Mouse (Mus musculus) layer of hippocampus, postnatal 10 days (tissue): ENCODE measurements around the gene Fn1. TPM values are rescaled to one million over a fixed set of nuclear protein-coding genes. Genes with fewer than 3 reads are reported as not detected.
A peak's percentile ranks its signal among the peaks of the same experiment; 100 is the strongest.

Experiments used
- DNase-seq, 2 experiments: peaks; one replicate each; pipeline ENCODE4 v3.0.0; 2021; ENCODE audit warnings: low spot score in 2 of 2
- long read RNA-seq: library from polyadenylated mRNA; stranded (forward); transcript quantifications from one replicate; pipeline ENCODE4 v2.0.0, GENCODE M21; 2023
- total RNA-seq, 2 experiments: library from RNA; stranded (reverse); gene quantifications; 2 replicates each; pipeline ENCODE4 v1.2.3; 2021

Fn1 gene
- 100 to 1,000 TPM; 130 to 131 TPM for total RNA-seq
- long read RNA-seq, full-length matches to known transcripts: 1 of 22 reads
- long read RNA-seq, partial matches to known transcripts: 13 of 22 reads
- long read RNA-seq, other reads (novel, unspliced or antisense): 8 of 22 reads

DNA sequence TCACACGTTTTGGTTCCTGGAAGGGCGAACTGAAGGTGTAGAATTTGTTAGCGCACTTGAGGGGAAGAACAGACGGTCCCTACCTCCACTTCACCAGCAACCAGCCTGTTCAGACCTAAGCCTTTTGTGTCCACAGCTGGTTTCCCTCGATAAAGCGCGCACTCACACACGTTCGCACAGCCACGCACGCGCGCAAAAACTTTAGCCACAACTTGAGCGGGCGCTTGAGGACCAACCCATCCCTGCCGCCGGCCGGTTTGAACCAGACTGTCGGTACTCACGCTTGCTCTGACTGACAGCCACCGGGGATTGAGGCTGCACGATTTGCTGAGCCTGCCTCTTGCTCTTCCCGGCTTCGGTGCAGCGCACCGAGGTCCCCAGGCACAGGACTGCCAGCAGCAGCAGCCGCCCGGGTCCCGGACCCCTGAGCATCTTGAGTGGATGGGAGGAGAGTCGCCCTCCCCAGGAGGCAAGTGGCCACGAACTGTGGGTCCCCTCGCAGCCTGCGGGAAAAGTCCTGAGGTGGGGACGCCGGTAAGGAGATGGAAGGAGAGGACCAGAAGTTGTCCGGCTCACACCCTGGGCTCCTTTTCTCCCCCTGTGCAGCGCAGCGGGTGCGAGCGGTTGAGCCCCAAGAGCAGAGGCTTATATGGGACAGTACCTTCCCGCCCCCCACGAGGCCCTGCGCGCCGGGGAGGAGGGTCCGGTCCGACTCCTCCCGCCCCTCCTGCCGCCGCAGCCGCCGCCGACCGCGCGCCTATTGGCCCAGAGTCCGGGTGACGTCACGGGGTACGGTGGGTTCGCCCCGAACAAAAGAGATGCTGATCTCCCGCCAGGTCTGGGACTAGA is at the start of gene Fn1:
TSS of gene Fn1 (minus strand) at position 650 of the 849 bp plus-strand sequence.
- peak; percentile 62 to 76 for DNase-seq

DNA sequence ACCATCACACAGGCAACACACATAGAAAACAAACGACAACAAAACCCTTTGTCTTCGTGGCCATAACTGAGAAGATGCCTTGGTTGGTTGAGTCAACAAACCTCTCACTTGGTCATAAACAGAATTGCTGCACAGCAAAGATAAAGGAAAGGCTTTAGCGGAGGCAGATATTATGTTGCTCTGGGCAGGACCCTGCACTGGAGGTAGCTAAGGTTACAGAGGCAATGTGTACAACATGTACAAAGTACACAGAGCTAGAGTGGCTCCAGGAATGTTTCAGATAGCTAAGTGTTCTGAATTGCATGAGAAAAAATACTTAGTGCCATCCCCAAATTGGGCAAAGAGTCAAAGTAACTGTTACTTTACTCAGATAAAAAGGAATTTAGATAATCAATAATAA is 43.1 kb upstream of the Fn1 start:
- no peak for DNase-seq

DNA sequence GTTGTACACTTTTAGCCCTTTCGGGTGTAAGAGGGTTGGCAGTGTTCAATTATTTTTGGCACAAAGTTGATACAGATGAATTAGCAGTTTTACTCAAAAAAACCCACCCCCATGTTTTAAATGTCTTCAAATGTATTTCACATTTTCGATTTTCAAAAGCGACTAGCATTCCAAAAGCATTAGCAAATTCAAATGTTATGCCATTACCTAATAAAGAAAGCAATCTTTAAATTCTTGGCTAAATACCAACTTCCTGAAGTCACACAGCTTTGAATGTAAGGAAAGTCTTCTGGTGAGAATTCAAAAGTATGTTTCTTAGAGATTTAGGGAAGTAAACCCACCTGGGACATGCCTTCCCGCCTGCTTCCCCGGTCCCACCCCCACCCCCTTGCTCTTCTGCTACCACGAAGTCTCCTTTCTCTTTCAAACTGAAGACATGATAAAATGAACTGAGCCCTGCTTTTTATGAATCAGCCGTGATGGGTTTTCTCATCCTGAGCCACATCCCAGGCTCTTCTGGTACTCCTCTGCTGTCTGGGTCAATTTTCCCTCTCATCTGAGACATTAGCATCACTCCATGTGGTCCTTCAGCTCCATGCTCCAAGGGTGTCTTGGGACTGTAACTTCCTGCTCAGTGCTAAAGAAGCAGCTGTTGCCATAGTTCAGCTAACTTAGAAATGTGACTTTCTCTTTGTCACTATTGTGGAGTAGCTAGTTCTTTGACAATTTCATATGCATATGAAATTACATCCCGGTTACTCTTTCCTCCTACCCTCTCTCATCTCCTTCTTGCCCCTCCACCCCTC is 38.7 kb upstream of the Fn1 start:
- DNase-seq: no peak

GRCm38 (mm10) chr1:71688926-71689303 is 35.9 kb upstream of the Fn1 start:
- no peak for DNase-seq

- DNase-seq: no peak
Observed at GRCm38 (mm10) chr1:71688272-71688925, 35.4 kb upstream of the Fn1 start.

- no peak for DNase-seq
Observed at GRCm38 (mm10) chr1:71686791-71687190, 33.8 kb upstream of the Fn1 start.

DNA sequence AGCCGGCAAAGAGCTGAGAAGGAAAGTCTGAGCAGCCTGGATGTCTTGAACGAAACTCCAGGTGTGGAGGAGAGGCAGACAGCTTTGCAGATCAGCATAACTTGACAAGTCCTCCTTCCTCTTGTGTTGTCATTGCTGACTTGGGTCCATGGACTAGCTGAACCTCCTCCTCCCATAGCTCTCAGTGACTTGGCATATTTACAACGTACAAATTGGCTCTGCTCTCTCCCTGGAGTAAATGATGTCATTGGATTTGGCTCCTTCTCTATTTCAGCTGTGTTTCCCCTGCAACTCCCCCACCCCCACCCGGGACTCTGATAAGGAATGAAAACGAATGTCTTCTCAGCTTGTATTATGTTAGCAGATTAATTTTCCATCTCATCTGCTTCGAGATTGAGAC is 30.7 kb upstream of the Fn1 start:
- no peak for DNase-seq

- no peak for DNase-seq
Observed at GRCm38 (mm10) chr1:71682194-71682715, 29.3 kb upstream of the Fn1 start.

DNA sequence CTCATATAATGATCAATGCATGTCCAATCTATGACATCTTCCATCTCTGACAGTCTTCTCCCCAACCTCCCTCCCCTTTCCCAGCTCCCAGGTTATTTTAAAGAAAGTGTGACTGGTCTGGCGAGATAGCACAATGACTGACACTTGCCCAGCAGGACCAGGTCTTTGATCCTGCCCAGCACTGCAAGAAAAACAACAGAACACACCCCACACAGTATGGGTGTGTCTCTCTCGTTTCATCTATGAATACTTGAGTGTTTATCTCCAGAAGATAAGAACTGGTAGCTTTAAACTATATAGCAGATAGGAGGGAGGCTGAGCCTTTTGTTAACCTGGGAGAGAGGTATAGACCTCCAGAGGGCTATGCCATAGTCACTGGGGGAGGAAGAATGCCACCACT is 28.3 kb upstream of the Fn1 start:
- no peak for DNase-seq

DNA sequence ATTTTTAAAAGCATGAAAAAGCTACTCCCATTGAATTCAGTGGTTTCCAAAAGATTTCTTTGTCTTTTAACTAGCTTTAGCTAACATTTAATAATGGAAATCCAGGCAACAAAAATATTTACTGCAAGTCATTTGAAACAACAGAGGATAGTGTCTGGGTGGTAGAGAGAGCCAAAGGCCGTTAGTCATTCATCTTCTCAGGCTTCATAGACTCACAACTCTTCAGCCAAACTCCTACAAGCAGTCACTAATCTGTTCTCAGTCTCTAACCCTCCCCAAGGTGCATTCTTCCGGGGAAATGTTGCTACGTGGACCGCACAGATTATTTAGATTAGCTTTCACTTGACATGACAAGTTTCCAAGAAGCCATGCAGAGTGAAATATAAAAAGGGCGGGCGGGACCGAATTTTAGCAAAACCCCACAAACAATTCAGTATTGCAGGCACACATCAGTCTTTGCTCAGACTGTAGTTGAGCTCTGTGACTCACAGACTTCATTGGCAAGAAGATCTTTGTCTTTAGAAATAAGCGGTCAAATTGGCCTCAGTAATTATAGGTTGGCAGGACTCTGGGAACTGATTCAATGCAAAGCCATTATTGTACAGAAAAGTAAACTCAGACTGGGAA is 27.2 kb upstream of the Fn1 start:
- DNase-seq: no peak

- no peak for DNase-seq
Observed at GRCm38 (mm10) chr1:71675420-71675819, 22.4 kb upstream of the Fn1 start.

DNA sequence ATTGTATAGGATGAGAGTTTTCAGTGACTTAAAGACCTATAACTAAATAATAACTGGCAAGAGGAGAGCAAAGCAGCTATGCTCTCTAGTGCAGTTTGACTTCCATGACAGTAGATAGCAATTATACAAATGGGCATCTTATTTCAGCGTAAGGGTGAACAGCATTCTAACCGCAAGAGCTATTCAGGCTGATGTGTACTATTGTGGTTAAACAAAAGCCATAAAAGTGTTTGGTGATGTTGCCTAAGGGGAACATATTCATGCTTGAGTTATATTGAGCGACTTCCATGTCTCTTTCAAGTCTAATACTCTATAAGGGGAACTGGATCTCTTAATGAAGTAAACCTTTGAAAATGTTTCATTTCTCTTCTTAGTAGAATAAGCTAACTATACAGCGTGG is 21.3 kb upstream of the Fn1 start:
- no peak for DNase-seq

DNA sequence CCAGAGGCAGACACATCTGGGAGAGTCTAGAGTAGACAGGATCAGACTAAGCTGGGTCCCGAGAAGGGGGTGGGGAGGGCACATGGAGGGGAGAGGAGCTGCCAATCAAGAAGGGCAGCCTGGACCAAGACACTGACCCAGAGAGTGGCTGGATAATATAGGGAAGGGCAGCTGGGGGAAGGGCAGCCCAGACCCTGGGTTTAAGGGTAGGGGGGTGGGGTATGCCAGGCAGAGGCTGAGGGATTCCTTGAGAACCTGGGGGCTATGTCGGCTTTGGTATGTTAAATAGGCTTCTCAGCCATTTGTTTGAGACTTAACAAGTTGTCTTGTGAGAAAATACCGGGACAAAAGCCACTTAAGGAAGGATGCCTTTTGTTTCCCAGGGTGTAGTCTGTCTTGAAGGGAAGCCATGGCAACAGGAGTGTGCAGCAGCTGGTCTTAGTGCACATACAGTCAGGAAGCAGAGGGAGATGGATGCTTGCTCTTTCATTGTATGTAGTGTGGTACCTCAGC is 20.5 kb upstream of the Fn1 start:
- no peak for DNase-seq

DNA sequence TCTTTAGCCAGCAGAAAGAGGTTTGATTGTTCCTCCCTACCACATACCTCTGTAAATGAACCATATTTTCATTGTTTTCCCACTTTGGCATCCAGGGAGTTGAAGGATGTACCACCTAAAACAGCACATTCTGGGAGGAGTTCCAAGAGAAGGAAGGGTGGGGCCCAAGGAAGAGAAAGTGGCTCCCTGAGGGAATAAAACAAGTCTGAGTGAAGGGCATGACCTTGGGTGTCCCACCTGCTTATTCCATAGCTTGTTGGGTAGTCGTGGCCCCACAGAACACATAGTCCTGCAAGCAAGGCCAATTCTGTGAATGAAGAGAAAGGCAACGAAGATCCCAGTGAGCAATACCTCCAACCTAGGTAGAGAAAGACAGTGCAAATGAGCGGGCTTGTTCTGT is 19.3 kb upstream of the Fn1 start:
- no peak for DNase-seq

- DNase-seq: no peak
Observed at GRCm38 (mm10) chr1:71663242-71663641, 10.2 kb upstream of the Fn1 start.

DNA sequence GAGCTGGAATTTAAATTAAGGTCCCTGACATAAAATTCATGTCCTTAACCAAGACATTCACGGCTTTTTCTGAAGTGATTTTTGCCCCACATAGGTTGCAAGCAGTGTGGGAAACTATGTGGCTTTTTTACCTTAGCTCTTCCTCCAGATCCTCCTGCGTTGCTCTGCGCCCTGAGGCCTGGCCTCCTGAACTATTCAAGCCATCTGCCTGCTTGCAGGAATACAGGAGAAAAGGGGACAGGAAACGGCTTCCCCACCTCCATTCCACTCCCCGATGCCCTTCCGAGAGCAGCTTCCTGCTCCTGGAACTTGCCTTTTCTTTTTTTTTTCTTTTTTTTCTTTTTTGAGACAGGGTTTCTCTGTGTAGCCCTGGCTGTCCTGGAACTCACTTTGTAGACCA is 5.6 kb upstream of the Fn1 start:
- no peak for DNase-seq

DNA sequence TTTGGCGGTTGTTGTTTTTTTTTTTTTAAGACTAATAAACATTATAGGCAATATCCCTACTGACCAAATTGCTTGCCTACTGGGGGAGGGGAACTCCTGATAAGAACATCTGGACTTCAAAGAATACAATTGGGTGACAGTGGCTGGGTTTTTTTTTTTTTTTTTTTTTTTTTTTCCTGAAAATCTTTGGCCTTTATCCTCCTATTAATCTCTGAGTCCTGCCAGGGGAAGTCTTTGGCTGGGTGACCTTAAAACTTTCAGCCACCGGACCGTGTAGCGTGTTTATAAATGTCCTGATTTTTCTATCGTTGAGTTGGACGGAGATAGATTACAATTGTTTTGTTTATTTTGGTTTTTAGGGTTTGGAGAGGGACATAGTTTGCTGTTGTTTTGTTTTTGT is 3.3 kb upstream of the Fn1 start:
- DNase-seq: no peak

GRCm38 (mm10) chr1:71654221-71654620 is 1.2 kb upstream of the Fn1 start:
- no peak for DNase-seq

- DNase-seq: no peak
Observed at GRCm38 (mm10) chr1:71653400-71654159, 580 bp upstream of the Fn1 start.

DNA sequence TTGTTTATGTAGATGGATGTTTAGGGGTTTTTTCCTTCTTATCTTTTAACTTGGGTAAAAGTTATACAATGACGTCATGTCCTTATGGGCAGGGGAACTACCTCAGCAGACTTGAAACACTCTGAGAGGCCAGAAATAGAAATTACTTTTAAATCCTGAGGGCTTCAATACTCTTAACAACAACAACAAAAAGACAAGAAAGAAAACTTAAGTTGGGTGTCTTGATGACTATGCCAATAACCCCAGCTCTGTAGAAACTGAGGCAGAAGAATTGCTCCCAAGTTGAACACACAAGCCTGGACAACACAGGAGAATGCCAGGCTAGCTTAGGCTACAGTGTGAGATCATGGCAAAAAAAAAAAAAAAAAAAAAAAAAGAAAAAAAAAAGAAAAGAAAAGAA is 1.2 kb downstream of the Fn1 start:
- DNase-seq: no peak
